Mouse (Mus musculus) cerebellum, postnatal 14 days (tissue): ENCODE data around the gene Colq.

Source experiments
- DNase-seq, 2 experiments: peaks; one replicate each; pipeline ENCODE4 v3.0.0; 2021; ENCODE audit warnings: mixed read lengths in 2 of 2

The Colq gene

GRCm38 (mm10) chr14:31574903-31575665, 16.1 kb downstream of the Colq start:
- no peak for DNase-seq

GRCm38 (mm10) chr14:31572561-31573175, 18.5 kb downstream of the Colq start:
- peak in 1 of 2 experiments; percentile 55 for DNase-seq

- no peak for DNase-seq
Observed at GRCm38 (mm10) chr14:31571419-31571818, 19.7 kb downstream of the Colq start.

GRCm38 (mm10) chr14:31570131-31570951, 20.8 kb downstream of the Colq start:
- no peak for DNase-seq

- DNase-seq = no peak
Observed at GRCm38 (mm10) chr14:31569151-31569631, 22.0 kb downstream of the Colq start.

GRCm38 (mm10) chr14:31565478-31566212, 25.5 kb downstream of the Colq start:
- no peak for DNase-seq

GRCm38 (mm10) chr14:31564452-31565179, 26.5 kb downstream of the Colq start:
- DNase-seq = no peak

GRCm38 (mm10) chr14:31560886-31561285, 30.3 kb downstream of the Colq start:
- peak in 1 of 2 experiments; percentile 66 for DNase-seq

GRCm38 (mm10) chr14:31559216-31559615, 31.9 kb downstream of the Colq start:
- no peak for DNase-seq

- DNase-seq = peak; percentile 48 to 59
Observed at GRCm38 (mm10) chr14:31557784-31558183, 33.4 kb downstream of the Colq start.

GRCm38 (mm10) chr14:31557273-31557672, 33.9 kb downstream of the Colq start:
- peak; percentile 79 to 80 for DNase-seq

- DNase-seq = no peak
Observed at GRCm38 (mm10) chr14:31556526-31557260, 34.5 kb downstream of the Colq start.

- peak in 1 of 2 experiments; percentile 49 for DNase-seq
Observed at GRCm38 (mm10) chr14:31555963-31556434, 35.1 kb downstream of the Colq start.

GRCm38 (mm10) chr14:31555021-31555420, 36.1 kb downstream of the Colq start:
- DNase-seq = no peak

- no peak for DNase-seq
Observed at GRCm38 (mm10) chr14:31543885-31544442, 47.2 kb downstream of the Colq start.

- peak; percentile 85 to 86 for DNase-seq
Observed at GRCm38 (mm10) chr14:31537298-31537697, 53.8 kb downstream of the Colq start.

- DNase-seq = no peak
Observed at GRCm38 (mm10) chr14:31532656-31533055, 58.5 kb downstream of the Colq start.

GRCm38 (mm10) chr14:31531506-31532148, 59.5 kb downstream of the Colq start:
- no peak for DNase-seq

- no peak for DNase-seq
Observed at GRCm38 (mm10) chr14:31530847-31531246, 60.3 kb downstream of the Colq start.
